Mouse (Mus musculus) neural tube, embryonic 15.5 days (tissue): ENCODE data around the gene Twf2. TPM values are rescaled to one million over a fixed set of nuclear protein-coding genes. Genes with fewer than 3 reads are reported as not detected.
A peak's percentile ranks its signal among the peaks of the same experiment; 100 is the strongest.

Source experiments
- ATAC-seq: fragments of 200-750 bp; cut with Nextera tagmentation; 2 replicates; pipeline ENCODE4 v1.8.0; 2017; ENCODE audit warnings: mild to moderate bottlenecking, moderate TSS enrichment, moderate library complexity; ENCODE audit not compliant: low FRiP score
- H3K27ac ChIP-seq: fragments of 300-500 bp; sonication (generic); replicated peaks from 2 replicates; pipeline ENCODE4 v1.5.1; 2015; ENCODE audit warnings: mild to moderate bottlenecking, inconsistent platforms
- H3K27me3 ChIP-seq: fragments of 300-500 bp; sonication (generic); replicated peaks from 2 replicates; pipeline ENCODE4 v1.6.1; 2015; ENCODE audit warnings: inconsistent platforms
- H3K36me3 ChIP-seq: fragments of 300-500 bp; sonication (generic); 2 replicates; pipeline ENCODE4 v1.6.1; 2015; ENCODE audit warnings: inconsistent platforms
- H3K4me1 ChIP-seq: fragments of 300-500 bp; sonication (generic); 2 replicates; pipeline ENCODE4 v1.6.1; 2015; ENCODE audit warnings: inconsistent platforms
- H3K4me2 ChIP-seq: fragments of 300-500 bp; sonication (generic); 2 replicates; pipeline ENCODE4 v1.6.1; 2015; ENCODE audit warnings: inconsistent platforms, mild to moderate bottlenecking, moderate library complexity
- H3K4me3 ChIP-seq: fragments of 300-500 bp; sonication (generic); replicated peaks from 2 replicates; pipeline ENCODE4 v1.5.1; 2015; ENCODE audit warnings: mild to moderate bottlenecking, inconsistent platforms
- H3K9ac ChIP-seq: fragments of 300-500 bp; sonication (generic); replicated peaks from 2 replicates; pipeline ENCODE4 v1.6.1; 2015; ENCODE audit warnings: mild to moderate bottlenecking, inconsistent platforms
- H3K9me3 ChIP-seq: fragments of 300-500 bp; sonication (generic); replicated peaks from 2 replicates; pipeline ENCODE4 v1.6.1; 2016; ENCODE audit warnings: inconsistent platforms
- WGBS: fragments of 180-500 bp; shearing (Covaris S2); methylation state at CpG from one replicate; pipeline ENCODE4 v1.1.7; 2015; ENCODE audit warnings: mixed read lengths; 5-methylcytosine and 5-hydroxymethylcytosine counted together
- polyA plus RNA-seq: library from polyadenylated mRNA; unstranded; fragments of >200 nt; fragmentation: Nextera tagmentation; extraction: Ambion mirVana; gene quantifications from 2 replicates; pipeline ENCODE4 v1.2.1, GENCODE M21; 2015

Gene Twf2
- polyA plus RNA-seq, 1 experiment from 2014 or later, result 48.1 TPM

- no peak overlapping the region for H3K4me3 ChIP-seq
- H3K27me3 ChIP-seq, result no peaks in the 10 kb centered on the region
- no peak for ATAC-seq
- no peaks in the 10 kb centered on the region for H3K9me3 ChIP-seq
- H3K4me1 ChIP-seq, result peaks cover 4% of the 10 kb centered on the region
- no peak overlapping the region for H3K27ac ChIP-seq
- no peak overlapping the region for H3K9ac ChIP-seq
- no peak overlapping the region for H3K4me2 ChIP-seq
- WGBS, result 88% methylated on average over 7 of the region's 7 CpGs
- peaks cover 42% of the 10 kb centered on the region for H3K36me3 ChIP-seq
Measured at GRCm38 (mm10) chr9:106231220-106231619, 28.3 kb downstream of the Twf2 start.

- no peak overlapping the region for H3K4me3 ChIP-seq
- no peak for ATAC-seq
- no peak overlapping the region for H3K4me2 ChIP-seq
- H3K27ac ChIP-seq, result no peak overlapping the region
- whole genome bisulfite sequencing, result 88% methylated on average over 4 of the region's 4 CpGs
- H3K9me3 ChIP-seq, result no peaks in the 10 kb centered on the region
- H3K4me1 ChIP-seq, result no peaks in the 10 kb centered on the region
- no peak overlapping the region for H3K9ac ChIP-seq
- H3K27me3 ChIP-seq, result no peaks in the 10 kb centered on the region
- peaks cover 48% of the 10 kb centered on the region for H3K36me3 ChIP-seq
Measured at GRCm38 (mm10) chr9:106231816-106232215, 28.9 kb downstream of the Twf2 start.

GRCm38 (mm10) chr9:106232956-106233355 is 30.0 kb downstream of the Twf2 start:
- H3K9ac ChIP-seq, result no peak overlapping the region
- H3K4me2 ChIP-seq, result no peak overlapping the region
- H3K4me1 ChIP-seq, result no peaks in the 10 kb centered on the region
- no peaks in the 10 kb centered on the region for H3K27me3 ChIP-seq
- WGBS, result 87% methylated on average over 3 of the region's 3 CpGs
- H3K9me3 ChIP-seq, result no peaks in the 10 kb centered on the region
- H3K36me3 ChIP-seq, result peaks cover 59% of the 10 kb centered on the region
- H3K27ac ChIP-seq, result no peak overlapping the region
- ATAC-seq, result no peak
- no peak overlapping the region for H3K4me3 ChIP-seq

- no peak for ATAC-seq
- Histone ChIP-seq H3K4me2 (no peak overlapping the region), H3K27me3 (no peaks in the 10 kb centered on the region), H3K9me3 (no peaks in the 10 kb centered on the region), H3K4me3 (no peak overlapping the region), H3K4me1 (no peaks in the 10 kb centered on the region), H3K27ac (no peak overlapping the region), H3K9ac (no peak overlapping the region), H3K36me3 (peaks cover 69% of the 10 kb centered on the region)
- 71% methylated on average over 6 of the region's 6 CpGs for WGBS
Measured at GRCm38 (mm10) chr9:106233953-106234352, 31.0 kb downstream of the Twf2 start.

- no peaks in the 10 kb centered on the region for H3K9me3 ChIP-seq
- no peak overlapping the region for H3K9ac ChIP-seq
- no peak overlapping the region for H3K4me2 ChIP-seq
- H3K27ac ChIP-seq, result no peak overlapping the region
- H3K36me3 ChIP-seq, result peaks cover 83% of the 10 kb centered on the region
- H3K27me3 ChIP-seq, result no peaks in the 10 kb centered on the region
- ATAC-seq, result no peak
- H3K4me3 ChIP-seq, result no peak overlapping the region
- no peaks in the 10 kb centered on the region for H3K4me1 ChIP-seq
- 91% methylated on average over 23 of the region's 23 CpGs for WGBS
Measured at GRCm38 (mm10) chr9:106235194-106235830, 32.4 kb downstream of the Twf2 start.

- Histone ChIP-seq H3K4me3 (no peak overlapping the region), H3K27me3 (no peaks in the 10 kb centered on the region), H3K9ac (no peak overlapping the region), H3K4me2 (no peak overlapping the region), H3K4me1 (no peaks in the 10 kb centered on the region), H3K27ac (no peak overlapping the region), H3K36me3 (peaks cover 93% of the 10 kb centered on the region), H3K9me3 (no peaks in the 10 kb centered on the region)
- WGBS, result 93% methylated on average over 23 of the region's 23 CpGs
- no peak for ATAC-seq
Measured at GRCm38 (mm10) chr9:106236156-106236817, 33.4 kb downstream of the Twf2 start.

- H3K9me3 ChIP-seq, result no peaks in the 10 kb centered on the region
- H3K27me3 ChIP-seq, result no peaks in the 10 kb centered on the region
- peaks cover 98% of the 10 kb centered on the region for H3K36me3 ChIP-seq
- no peak overlapping the region for H3K9ac ChIP-seq
- H3K4me2 ChIP-seq, result no peak overlapping the region
- H3K4me1 ChIP-seq, result no peaks in the 10 kb centered on the region
- WGBS, result 91% methylated on average over 3 of the region's 3 CpGs
- no peak for ATAC-seq
- H3K4me3 ChIP-seq, result no peak overlapping the region
- H3K27ac ChIP-seq, result no peak overlapping the region
Measured at GRCm38 (mm10) chr9:106236818-106237211, 33.9 kb downstream of the Twf2 start.

GRCm38 (mm10) chr9:106237401-106237800 is 34.5 kb downstream of the Twf2 start:
- Histone ChIP-seq H3K36me3 (peaks cover 99% of the 10 kb centered on the region), H3K4me1 (no peaks in the 10 kb centered on the region), H3K9ac (no peak overlapping the region), H3K27me3 (no peaks in the 10 kb centered on the region), H3K4me2 (no peak overlapping the region), H3K9me3 (no peaks in the 10 kb centered on the region), H3K27ac (no peak overlapping the region), H3K4me3 (no peak overlapping the region)
- 91% methylated on average over 8 of the region's 8 CpGs for WGBS
- ATAC-seq, result no peak

GRCm38 (mm10) chr9:106237878-106238277 is 35.0 kb downstream of the Twf2 start:
- H3K4me3 ChIP-seq, result no peak overlapping the region
- 95% methylated on average over 10 of the region's 10 CpGs for WGBS
- no peaks in the 10 kb centered on the region for H3K4me1 ChIP-seq

GRCm38 (mm10) chr9:106241541-106242164 is 38.7 kb downstream of the Twf2 start:
- Histone ChIP-seq H3K27me3 (no peaks in the 10 kb centered on the region), H3K36me3 (peaks cover 69% of the 10 kb centered on the region), H3K4me2 (no peak overlapping the region), H3K9me3 (no peaks in the 10 kb centered on the region), H3K4me3 (no peak overlapping the region), H3K4me1 (peaks cover 11% of the 10 kb centered on the region), H3K9ac (no peak overlapping the region), H3K27ac (no peak overlapping the region)
- 91% methylated on average over 10 of the region's 10 CpGs for WGBS
- ATAC-seq, result no peak

More at GRCm38 (mm10) chr9:106237878-106238277, 35.0 kb downstream of the Twf2 start:
- Histone ChIP-seq H3K27me3 (no peaks in the 10 kb centered on the region), H3K4me2 (no peak overlapping the region), H3K9me3 (no peaks in the 10 kb centered on the region), H3K27ac (no peak overlapping the region), H3K9ac (no peak overlapping the region), H3K36me3 (peaks cover 99% of the 10 kb centered on the region)
- ATAC-seq, result no peak

- peaks cover 56% of the 10 kb centered on the region for H3K36me3 ChIP-seq
- no peak for ATAC-seq
- no peaks in the 10 kb centered on the region for H3K27me3 ChIP-seq
- 0 out of 2 replicates have a peak overlapping the region, but pooled peaks have one; percentile 1 for H3K27ac ChIP-seq
- H3K4me1 ChIP-seq, result peaks cover 18% of the 10 kb centered on the region
- no peak overlapping the region for H3K9ac ChIP-seq
- H3K4me2 ChIP-seq, result no peak overlapping the region
- H3K9me3 ChIP-seq, result no peaks in the 10 kb centered on the region
- H3K4me3 ChIP-seq, result no peak overlapping the region
- 77% methylated on average over 19 of the region's 19 CpGs for WGBS
Measured at GRCm38 (mm10) chr9:106242813-106243488, 40.0 kb downstream of the Twf2 start.
